Mouse (Mus musculus) C2C12 (cell line): ENCODE results near the gene Tmem234. TPM values are rescaled to one million over a fixed set of nuclear protein-coding genes. Genes with fewer than 3 reads are reported as not detected.

ENCODE experiments used
- H3K27me3 ChIP-seq: one replicate; pipeline ENCODE4 v1.6.1; 2011; ENCODE audit not compliant: control insufficient read depth, insufficient read depth, insufficient read length
- H3K36me3 ChIP-seq: one replicate; pipeline ENCODE4 v1.6.1; 2011; ENCODE audit not compliant: control insufficient read depth, insufficient read depth
- H3K4me3 ChIP-seq: one replicate; pipeline ENCODE4 v1.5.1; 2011; ENCODE audit warnings: mild to moderate bottlenecking, control low read depth; ENCODE audit not compliant: poor library complexity, insufficient read depth, severe bottlenecking
- H3K79me2 ChIP-seq: one replicate; pipeline ENCODE4 v1.6.1; 2011; ENCODE audit not compliant: control insufficient read depth, insufficient read depth
- H3K79me3 ChIP-seq: one replicate; pipeline ENCODE4 v1.6.1; 2011; ENCODE audit warnings: low read depth, control low read depth
- H3ac ChIP-seq: one replicate; pipeline ENCODE3; 2011; ENCODE audit warnings: low read depth; ENCODE audit not compliant: control insufficient read depth, insufficient read length
- CEBPB ChIP-seq: IDR thresholded peaks from one replicate; pipeline ENCODE4 v1.6.1; 2011; ENCODE audit warnings: low read depth, mild to moderate bottlenecking, control low read depth, moderate library complexity
- CTCF ChIP-seq: IDR thresholded peaks from one replicate; pipeline ENCODE4 v1.5.1; 2011; ENCODE audit not compliant: control insufficient read depth, insufficient read depth, insufficient read length
- FOSL1 ChIP-seq: IDR thresholded peaks from one replicate; pipeline ENCODE4 v1.8.0; 2011; ENCODE audit warnings: mild to moderate bottlenecking, low read length; ENCODE audit not compliant: poor library complexity, insufficient read depth, severe bottlenecking
- MAX ChIP-seq: IDR thresholded peaks from one replicate; pipeline ENCODE4 v1.6.1; 2011; ENCODE audit warnings: mild to moderate bottlenecking, control low read depth
- MYOD1 ChIP-seq: IDR thresholded peaks from one replicate; pipeline ENCODE4 v1.6.1; 2011; ENCODE audit warnings: low read depth; ENCODE audit not compliant: control insufficient read depth, insufficient read length
- MYOG ChIP-seq: IDR thresholded peaks from one replicate; pipeline ENCODE4 v1.6.1; 2011; ENCODE audit not compliant: control insufficient read depth, insufficient read length; ENCODE audit errors: extremely low read depth
- USF1 ChIP-seq: IDR thresholded peaks from one replicate; pipeline ENCODE4 v1.6.1; 2011; ENCODE audit warnings: low read depth, mild to moderate bottlenecking, control low read depth, moderate library complexity
- polyA plus RNA-seq: library from polyadenylated mRNA; unstranded; fragments of >200 nt; fragmentation: generic; extraction: Trizol; gene quantifications from one replicate; pipeline ENCODE4 v1.2.1, GENCODE M21; 2012; ENCODE audit warnings: missing spikeins

Tmem234 gene
- polyA plus RNA-seq, 1 experiment = 218 TPM

DNA sequence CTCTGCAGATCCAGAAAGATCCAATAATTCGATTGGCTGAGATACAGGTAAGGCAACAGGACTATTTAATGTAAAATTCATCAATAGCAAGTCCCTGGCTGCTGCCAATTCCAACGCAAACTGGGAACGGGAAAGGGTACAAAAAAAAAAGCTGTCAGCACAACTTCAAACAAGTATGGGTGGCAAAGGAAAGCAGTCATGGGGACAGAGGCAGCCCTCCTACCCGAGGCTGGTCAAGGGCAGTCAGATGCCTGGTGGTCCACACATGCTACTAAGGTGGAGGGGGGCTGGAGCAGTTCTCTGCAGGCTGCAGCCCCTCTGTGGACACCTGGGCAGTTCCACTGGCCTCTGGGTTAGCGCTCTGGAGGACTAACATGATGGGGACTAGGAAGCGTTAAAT, 25.6 kb downstream of the Tmem234 start:
- Histone ChIP-seq H3K79me2 (peaks cover 6% of the 10 kb centered on the region), H3K4me3 (no peak overlapping the region), H3K36me3 (peaks cover 43% of the 10 kb centered on the region), H3ac (no peak overlapping the region), H3K79me3 (no peaks in the 10 kb centered on the region), H3K27me3 (no peaks in the 10 kb centered on the region)
- TF ChIP-seq CEBPB (no peak), FOSL1 (no peak), MAX (no peak), MYOD1 (no peak), USF1 (no peak), CTCF (no peak), MYOG (no peak)

DNA sequence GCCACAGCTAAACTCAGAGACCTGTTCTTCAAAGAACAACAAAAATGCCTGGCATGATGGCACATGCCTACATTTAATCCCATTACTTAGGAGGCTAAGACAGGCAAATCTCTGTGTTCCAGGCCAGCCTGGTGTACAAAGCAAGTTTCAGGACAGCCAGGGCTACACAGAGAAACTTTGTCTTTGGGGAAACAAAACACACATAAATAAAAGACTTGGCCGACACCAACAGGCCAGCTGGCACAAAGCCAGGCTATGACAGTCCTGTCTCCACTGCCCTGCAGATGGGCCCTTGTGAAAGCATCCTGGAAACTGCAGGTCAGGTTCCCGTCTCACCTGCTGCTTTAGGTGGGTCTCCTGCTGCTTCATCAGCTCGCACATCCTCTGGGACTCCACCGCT, 30.5 kb downstream of the Tmem234 start:
- peaks cover 2% of the 10 kb centered on the region for H3K79me3 ChIP-seq
- TF ChIP-seq USF1 = no peak
- no peak for TF ChIP-seq MYOG
- TF ChIP-seq MYOD1 = no peak
- no peak for TF ChIP-seq FOSL1
- no peak for TF ChIP-seq MAX
- TF ChIP-seq CTCF = no peak
- TF ChIP-seq CEBPB = no peak
- H3K27me3 ChIP-seq = no peaks in the 10 kb centered on the region
- H3K4me3 ChIP-seq = no peak overlapping the region
- H3K79me2 ChIP-seq = peaks cover 8% of the 10 kb centered on the region
- H3K36me3 ChIP-seq = peaks cover 81% of the 10 kb centered on the region
- H3ac ChIP-seq = no peak overlapping the region

DNA sequence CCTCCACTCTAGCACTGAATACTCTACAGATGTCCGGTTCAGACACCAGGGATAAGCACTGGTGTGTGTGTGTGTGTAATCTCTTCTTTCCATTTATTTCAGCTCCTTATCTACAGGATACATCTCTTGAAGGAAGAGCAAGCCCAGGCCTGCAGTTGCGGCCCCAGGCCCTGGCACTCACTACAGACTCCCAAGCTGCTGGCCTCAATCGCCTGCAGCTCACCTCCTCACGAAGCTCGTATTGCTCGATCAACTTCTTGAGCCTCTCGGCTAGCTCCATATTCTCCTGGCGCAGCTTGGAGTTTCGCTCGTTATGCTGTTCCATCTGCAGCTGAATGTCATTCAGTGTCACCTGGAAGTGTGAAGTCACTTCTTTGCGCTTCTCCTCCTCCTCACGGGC, 31.4 kb downstream of the Tmem234 start:
- no peak overlapping the region for H3ac ChIP-seq
- peaks cover 5% of the 10 kb centered on the region for H3K79me3 ChIP-seq
- TF ChIP-seq MYOD1 (no peak), MAX (no peak), MYOG (no peak), CEBPB (no peak), CTCF (no peak), USF1 (no peak), FOSL1 (no peak)
- H3K79me2 ChIP-seq = peaks cover 17% of the 10 kb centered on the region
- H3K27me3 ChIP-seq = no peaks in the 10 kb centered on the region
- H3K36me3 ChIP-seq = peaks cover 88% of the 10 kb centered on the region
- no peak overlapping the region for H3K4me3 ChIP-seq

DNA sequence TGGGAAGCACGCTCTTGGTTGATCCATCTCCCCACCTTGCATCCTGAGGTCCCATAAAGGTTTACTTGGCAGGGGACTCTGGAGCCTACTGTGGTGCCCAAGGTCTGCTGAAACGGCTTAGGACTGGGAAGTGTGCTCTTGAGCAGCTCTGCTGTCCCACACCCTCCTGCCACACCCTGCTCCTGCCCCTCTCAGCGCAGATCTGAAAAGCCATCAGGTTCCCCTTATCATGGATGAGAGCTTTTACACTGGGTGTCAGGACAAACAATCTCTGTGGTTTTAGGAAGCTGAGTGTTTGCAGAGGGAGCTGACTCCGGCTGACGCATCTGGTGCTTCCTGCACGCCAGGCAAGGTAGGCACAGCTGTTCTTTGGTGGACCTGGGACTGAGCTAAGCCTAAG, 33.4 kb downstream of the Tmem234 start:
- peaks cover 29% of the 10 kb centered on the region for H3K79me2 ChIP-seq
- no peaks in the 10 kb centered on the region for H3K27me3 ChIP-seq
- no peak overlapping the region for H3K4me3 ChIP-seq
- H3ac ChIP-seq = no peak overlapping the region
- peaks cover 86% of the 10 kb centered on the region for H3K36me3 ChIP-seq
- H3K79me3 ChIP-seq = peaks cover 15% of the 10 kb centered on the region
- TF ChIP-seq MYOG (no peak), FOSL1 (no peak), CTCF (no peak), MAX (no peak), CEBPB (no peak), USF1 (no peak), MYOD1 (no peak)

DNA sequence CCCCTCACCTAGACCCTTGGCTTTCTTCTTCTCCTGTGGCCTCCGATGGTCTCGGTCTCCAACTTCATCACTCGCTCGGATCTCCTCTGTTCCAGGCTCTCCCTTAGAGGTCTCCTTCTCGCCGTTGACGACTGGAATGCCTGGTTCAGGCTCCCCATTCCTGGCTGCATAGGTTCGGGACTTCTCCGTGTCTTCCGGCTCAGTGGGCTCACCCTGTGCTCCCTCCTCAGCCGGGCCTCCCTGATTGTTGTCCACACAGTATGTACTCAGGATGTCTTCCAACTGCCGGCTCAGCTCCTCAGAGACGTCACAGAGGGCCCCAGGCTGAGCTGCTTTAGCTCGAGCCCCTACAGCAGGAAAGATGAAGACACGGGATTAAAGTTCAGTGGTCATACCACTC, 38.8 kb downstream of the Tmem234 start:
- peaks cover 28% of the 10 kb centered on the region for H3K79me3 ChIP-seq
- H3K36me3 ChIP-seq = peaks cover 46% of the 10 kb centered on the region
- TF ChIP-seq CTCF = no peak
- no peak for TF ChIP-seq CEBPB
- no peak for TF ChIP-seq MYOG
- TF ChIP-seq MAX = no peak
- no peak for TF ChIP-seq USF1
- no peak for TF ChIP-seq FOSL1
- no peak for TF ChIP-seq MYOD1

DNA sequence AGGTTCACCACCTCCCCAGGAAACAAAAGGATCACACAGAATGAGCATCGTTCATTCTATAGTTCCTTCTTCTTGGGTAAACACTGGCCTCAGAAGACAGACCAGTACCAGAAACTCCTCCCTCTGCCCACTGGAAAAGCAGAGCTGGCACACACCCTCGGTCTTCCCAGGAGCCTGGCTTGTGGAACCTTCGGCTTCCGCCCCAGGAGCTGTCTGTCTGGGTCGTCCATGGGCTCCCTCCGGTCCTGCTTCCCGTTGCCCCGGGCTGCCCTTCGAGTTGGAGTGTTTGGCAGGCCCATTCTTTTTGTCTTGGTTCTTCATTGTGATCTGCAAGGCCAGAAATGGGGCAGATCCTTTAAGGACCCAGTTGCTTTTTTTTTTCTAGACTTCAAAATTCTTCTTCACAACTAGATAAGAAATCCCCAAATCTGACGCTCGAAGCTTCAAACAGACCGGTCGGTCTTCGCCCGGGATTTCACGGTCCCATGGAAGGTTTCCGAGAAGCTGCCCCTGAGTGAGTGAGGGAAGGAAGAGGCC, 39.7 kb downstream of the Tmem234 start:
- peaks cover 28% of the 10 kb centered on the region for H3K79me3 ChIP-seq

More for the DNA sequence above, 38.8 kb downstream of the Tmem234 start:
- Histone ChIP-seq H3K27me3 (no peaks in the 10 kb centered on the region), H3K79me2 (peaks cover 46% of the 10 kb centered on the region), H3ac (peak overlapping the region; percentile 46), H3K4me3 (no peak overlapping the region)

More for the DNA sequence above, 39.7 kb downstream of the Tmem234 start:
- TF ChIP-seq MYOD1 (no peak), USF1 (no peak), MYOG (no peak), FOSL1 (no peak), MAX (no peak), CEBPB (no peak), CTCF (no peak)
- H3ac ChIP-seq = peak overlapping the region; percentile 88
- no peaks in the 10 kb centered on the region for H3K27me3 ChIP-seq
- H3K36me3 ChIP-seq = peaks cover 44% of the 10 kb centered on the region
- peak overlapping the region; percentile 53 for H3K4me3 ChIP-seq
- H3K79me2 ChIP-seq = peaks cover 46% of the 10 kb centered on the region
